Mouse (Mus musculus) testis, adult 2 months (tissue): ENCODE data around the gene Nav2.

Experiments used
- CTCF ChIP-seq: fragments of 200-500 bp; IDR thresholded peaks from 2 replicates; pipeline ENCODE4 v1.5.1; 2012; ENCODE audit warnings: low read depth, mild to moderate bottlenecking, inconsistent platforms, low read length, moderate library complexity; ENCODE audit not compliant: control insufficient read depth, insufficient read depth, insufficient replicate concordance
- POLR2A ChIP-seq: fragments of 200-500 bp; IDR thresholded peaks from 2 replicates; pipeline ENCODE4 v1.6.1; 2012; ENCODE audit warnings: low read depth, mild to moderate bottlenecking, inconsistent platforms, low read length, moderate library complexity; ENCODE audit not compliant: control insufficient read depth

GRCm38 (mm10) chr7:49420139-49420802 is 511.8 kb downstream of the Nav2 start:
- TF ChIP-seq CTCF (no peak), POLR2A (no peak)
